Mouse (Mus musculus) embryonic facial prominence, embryonic 10.5 days (tissue): Measurements from ENCODE around the gene Bcl3. TPM values are rescaled to one million over a fixed set of nuclear protein-coding genes. Genes with fewer than 3 reads are reported as not detected.
A peak's percentile ranks its signal among the peaks of the same experiment; 100 is the strongest.

Experiments
- DNase-seq: peaks from one replicate; pipeline ENCODE4 v3.0.0-alpha.2; 2017; ENCODE audit warnings: low spot score
- H3K27ac ChIP-seq: fragments of 300-500 bp; sonication (generic); replicated peaks from 2 replicates; pipeline ENCODE4 v1.5.1; 2016; ENCODE audit warnings: mild to moderate bottlenecking
- H3K27me3 ChIP-seq: fragments of 300-500 bp; sonication (generic); replicated peaks from 2 replicates; pipeline ENCODE4 v1.6.1; 2016; ENCODE audit warnings: low read depth, mild to moderate bottlenecking; ENCODE audit not compliant: poor library complexity, severe bottlenecking
- H3K36me3 ChIP-seq: fragments of 300-500 bp; sonication (generic); replicated peaks from 2 replicates; pipeline ENCODE4 v1.6.1; 2016; ENCODE audit warnings: mild to moderate bottlenecking, moderate library complexity
- H3K4me1 ChIP-seq: fragments of 300-500 bp; sonication (generic); 2 replicates; pipeline ENCODE4 v1.6.1; 2016
- H3K4me3 ChIP-seq: fragments of 300-500 bp; sonication (generic); 2 replicates; pipeline ENCODE4 v1.5.1; 2016; ENCODE audit warnings: mild to moderate bottlenecking, moderate library complexity
- H3K9me3 ChIP-seq: fragments of 300-500 bp; sonication (generic); 2 replicates; pipeline ENCODE4 v1.6.1; 2016; ENCODE audit warnings: mild to moderate bottlenecking
- WGBS: fragments of 180-500 bp; shearing (Covaris S2); methylation state at CpG from one replicate; pipeline ENCODE4 v1.1.7; 2016; 5-methylcytosine and 5-hydroxymethylcytosine counted together
- polyA plus RNA-seq: library from polyadenylated mRNA; unstranded; fragments of >200 nt; fragmentation: Nextera tagmentation; extraction: Ambion mirVana; gene quantifications from 2 replicates; pipeline ENCODE4 v1.2.1, GENCODE M21; 2016

Bcl3 gene
- polyA plus RNA-seq, 1 experiment from 2014 or later: 1.7 TPM

- no peak for DNase-seq
- WGBS: 30% methylated on average over 17 of the region's 17 CpGs
- H3K36me3 ChIP-seq: no peaks in the 10 kb centered on the region
- H3K27ac ChIP-seq: 0 out of 2 replicates have a peak overlapping the region, but pooled peaks have one; percentile 45
- H3K4me3 ChIP-seq: peak overlapping the region; percentile 58
- 0 out of 2 replicates have a peak, but pooled peaks cover 10% of the 10 kb centered on the region for H3K9me3 ChIP-seq
- H3K4me1 ChIP-seq: peaks cover 35% of the 10 kb centered on the region
- H3K27me3 ChIP-seq: peaks cover 99% of the 10 kb centered on the region
Observed at GRCm38 (mm10) chr7:19815296-19816223, 7.0 kb downstream of the Bcl3 start.

- H3K27me3 ChIP-seq: peaks cover 99% of the 10 kb centered on the region
- H3K36me3 ChIP-seq: no peaks in the 10 kb centered on the region
- no peak for DNase-seq
- H3K9me3 ChIP-seq: 0 out of 2 replicates have a peak, but pooled peaks cover 2% of the 10 kb centered on the region
- H3K4me3 ChIP-seq: no peak overlapping the region
- 81% methylated on average over 6 of the region's 6 CpGs for WGBS
- peaks cover 44% of the 10 kb centered on the region for H3K4me1 ChIP-seq
- H3K27ac ChIP-seq: no peak overlapping the region
Observed at GRCm38 (mm10) chr7:19813579-19814122, 8.9 kb downstream of the Bcl3 start.

GRCm38 (mm10) chr7:19813161-19813560 is 9.4 kb downstream of the Bcl3 start:
- 86% methylated on average over 4 of the region's 4 CpGs for WGBS
- DNase-seq: no peak
- H3K27me3 ChIP-seq: peaks cover 99% of the 10 kb centered on the region

GRCm38 (mm10) chr7:19811114-19811513 is 11.5 kb downstream of the Bcl3 start:
- Histone ChIP-seq H3K36me3 (no peaks in the 10 kb centered on the region), H3K4me1 (peaks cover 25% of the 10 kb centered on the region), H3K27ac (no peak overlapping the region), H3K9me3 (0 out of 2 replicates have a peak, but pooled peaks cover 2% of the 10 kb centered on the region), H3K4me3 (peak overlapping the region; percentile 46), H3K27me3 (peaks cover 90% of the 10 kb centered on the region)
- 2% methylated on average over 22 of the region's 22 CpGs for WGBS
- peak; percentile 72 for DNase-seq

More at GRCm38 (mm10) chr7:19813161-19813560, 9.4 kb downstream of the Bcl3 start:
- Histone ChIP-seq H3K27ac (no peak overlapping the region), H3K36me3 (no peaks in the 10 kb centered on the region), H3K4me3 (no peak overlapping the region), H3K4me1 (peaks cover 45% of the 10 kb centered on the region), H3K9me3 (0 out of 2 replicates have a peak, but pooled peaks cover 2% of the 10 kb centered on the region)

GRCm38 (mm10) chr7:19809369-19809768 is 13.2 kb downstream of the Bcl3 start:
- peak; percentile 63 for DNase-seq
- Histone ChIP-seq H3K9me3 (no peaks in the 10 kb centered on the region), H3K4me3 (peak overlapping the region; percentile 49), H3K27me3 (peaks cover 74% of the 10 kb centered on the region), H3K4me1 (peaks cover 18% of the 10 kb centered on the region), H3K36me3 (no peaks in the 10 kb centered on the region), H3K27ac (no peak overlapping the region)
- WGBS: 2% methylated on average over 27 of the region's 27 CpGs

- Histone ChIP-seq H3K27ac (no peak overlapping the region), H3K4me1 (peaks cover 17% of the 10 kb centered on the region), H3K36me3 (no peaks in the 10 kb centered on the region), H3K9me3 (no peaks in the 10 kb centered on the region), H3K27me3 (peaks cover 50% of the 10 kb centered on the region), H3K4me3 (no peak overlapping the region)
- 85% methylated on average over 8 of the region's 8 CpGs for WGBS
- no peak for DNase-seq
Observed at GRCm38 (mm10) chr7:19806356-19806969, 16.1 kb downstream of the Bcl3 start.

- Histone ChIP-seq H3K27me3 (peaks cover 15% of the 10 kb centered on the region), H3K4me1 (no peaks in the 10 kb centered on the region), H3K27ac (no peak overlapping the region), H3K4me3 (no peak overlapping the region), H3K9me3 (no peaks in the 10 kb centered on the region), H3K36me3 (no peaks in the 10 kb centered on the region)
- DNase-seq: peak; percentile 76
- WGBS: 20% methylated on average over 7 of the region's 7 CpGs
Observed at GRCm38 (mm10) chr7:19802995-19803394, 19.6 kb downstream of the Bcl3 start.

- no peak overlapping the region for H3K27ac ChIP-seq
- WGBS: 31% methylated on average over 2 of the region's 2 CpGs
- peaks cover 8% of the 10 kb centered on the region; the same call in 1 of the 2 replicates for H3K4me1 ChIP-seq
- no peak overlapping the region for H3K4me3 ChIP-seq
- peaks cover 25% of the 10 kb centered on the region for H3K27me3 ChIP-seq
- H3K36me3 ChIP-seq: no peaks in the 10 kb centered on the region
- DNase-seq: peak; percentile 57
- no peaks in the 10 kb centered on the region for H3K9me3 ChIP-seq
Observed at GRCm38 (mm10) chr7:19800764-19801163, 21.8 kb downstream of the Bcl3 start.

GRCm38 (mm10) chr7:19796697-19797588 is 25.6 kb downstream of the Bcl3 start, which contains the start of gene Cblc:
Gene Cblc (minus strand): TSS chr7:19796809.
- Histone ChIP-seq H3K27ac (no peak within 1 kb of the TSS), H3K27me3 (peaks cover 33% of the 10 kb centered on the region), H3K36me3 (no peaks in the 10 kb centered on the region), H3K9me3 (no peaks in the 10 kb centered on the region), H3K4me3 (peak within 1 kb of the TSS; percentile 45), H3K4me1 (peaks cover 8% of the 10 kb centered on the region; the same call in 1 of the 2 replicates)
- peak; percentile 84 for DNase-seq
- 3% methylated on average over 32 of the region's 32 CpGs for WGBS

GRCm38 (mm10) chr7:19796254-19796653 is 26.3 kb downstream of the Bcl3 start:
- Histone ChIP-seq H3K36me3 (no peaks in the 10 kb centered on the region), H3K27me3 (peaks cover 33% of the 10 kb centered on the region), H3K27ac (no peak overlapping the region), H3K4me3 (peak overlapping the region; percentile 45), H3K4me1 (peaks cover 8% of the 10 kb centered on the region; the same call in 1 of the 2 replicates), H3K9me3 (no peaks in the 10 kb centered on the region)
- 9% methylated on average over 18 of the region's 18 CpGs for WGBS
- DNase-seq: no peak

- no peak overlapping the region for H3K4me3 ChIP-seq
- WGBS: 67% methylated on average over 2 of the region's 2 CpGs
- no peak for DNase-seq
Observed at GRCm38 (mm10) chr7:19795236-19795635, 27.3 kb downstream of the Bcl3 start.

More at GRCm38 (mm10) chr7:19795236-19795635, 27.3 kb downstream of the Bcl3 start:
- Histone ChIP-seq H3K27ac (no peak overlapping the region), H3K36me3 (no peaks in the 10 kb centered on the region), H3K27me3 (peaks cover 43% of the 10 kb centered on the region), H3K4me1 (peaks cover 8% of the 10 kb centered on the region; the same call in 1 of the 2 replicates), H3K9me3 (no peaks in the 10 kb centered on the region)
